Mouse (Mus musculus): ENCODE results near the gene Wwox. TPM values are rescaled to one million over a fixed set of nuclear protein-coding genes. Genes with fewer than 3 reads are reported as not detected.

The Wwox gene
- polyA plus RNA-seq, 1 experiment, result 13.5 TPM

- H3K4me1 ChIP-seq (ENCODE audit: control insufficient read depth, insufficient read depth, low read length), result no peaks in the 10 kb centered on the region
- H3K4me3 ChIP-seq (replicated peaks; ENCODE audit: control insufficient read depth, low read depth, low read length), result no peak overlapping the region
- WGBS, result 78% methylated on average over 15 of the region's 15 CpGs
- H3K27ac ChIP-seq (ENCODE audit: control insufficient read depth, insufficient read depth, low read depth, low read length, poor library complexity), result no peak overlapping the region
- TF ChIP-seq CTCF (IDR thresholded peaks at IDR 0.05; ENCODE audit: control insufficient read depth, insufficient read depth, low read length), result no peak
- TF ChIP-seq POLR2A (IDR thresholded peaks at IDR 0.05; ENCODE audit: borderline replicate concordance, control insufficient read depth, low read depth, low read length), result no peak
Observed at GRCm38 (mm10) chr8:114455953-114456352, 16.5 kb downstream of the Wwox start.

DNA sequence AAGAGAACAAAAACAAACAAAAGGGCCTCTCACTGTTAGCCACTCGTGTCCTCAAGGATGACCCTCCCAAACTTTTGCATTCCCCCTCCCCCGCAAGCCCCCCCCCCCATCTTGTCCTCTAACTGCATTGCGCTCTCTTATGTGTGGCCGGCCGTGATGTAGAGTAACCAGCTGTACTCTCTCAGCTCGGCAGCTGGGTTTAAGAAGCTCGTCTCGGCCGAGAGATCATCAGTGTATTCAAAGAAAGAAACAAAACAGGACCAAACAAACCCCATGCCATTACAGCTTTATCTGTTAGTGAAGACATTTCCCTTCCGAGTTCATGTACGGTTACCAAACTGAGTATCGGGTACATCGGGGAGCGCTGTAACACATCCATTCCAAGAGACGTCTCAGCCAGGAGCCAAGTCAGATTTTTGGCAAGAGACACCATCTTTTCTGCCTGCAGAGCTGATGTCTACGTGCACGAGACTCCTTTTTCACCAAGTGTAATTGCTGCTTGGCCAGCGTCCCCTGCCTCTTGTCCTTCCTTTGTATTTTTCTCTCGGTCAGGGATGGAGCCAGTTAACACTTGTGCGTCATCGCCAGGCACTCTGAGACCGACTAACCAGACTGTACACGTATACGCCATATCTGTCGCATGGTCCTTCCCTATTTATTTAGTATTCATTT lies 18.8 kb downstream of the Wwox start:
- H3K4me3 ChIP-seq (replicated peaks; ENCODE audit: control insufficient read depth, low read depth, low read length), result no peak overlapping the region
- 90% methylated on average over 25 of the region's 25 CpGs for WGBS
- no peak overlapping the region for H3K27ac ChIP-seq (ENCODE audit: control insufficient read depth, insufficient read depth, low read depth, low read length, poor library complexity)

DNA sequence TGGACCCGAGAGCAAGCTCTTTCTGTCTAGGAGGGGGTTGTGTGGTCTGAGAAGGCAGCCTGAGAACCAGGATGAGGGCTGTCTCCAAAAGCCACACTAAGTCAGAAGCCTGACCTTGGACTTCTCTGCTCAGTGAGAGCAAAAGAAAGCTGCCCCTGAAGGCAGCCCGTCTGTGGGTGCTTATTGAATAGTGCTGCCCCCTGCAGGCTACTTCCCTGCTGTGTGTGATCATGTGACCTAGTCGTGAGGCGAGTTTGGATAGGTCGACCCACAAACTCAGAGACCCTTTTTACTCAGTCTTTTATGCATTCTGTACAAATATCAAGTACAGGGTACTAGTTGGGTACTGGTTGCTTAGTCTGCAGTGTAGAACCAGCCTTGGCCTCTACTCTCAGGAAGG lies 21.1 kb downstream of the Wwox start:
- no peak overlapping the region for H3K27ac ChIP-seq (ENCODE audit: control insufficient read depth, insufficient read depth, low read depth, low read length, poor library complexity)
- H3K4me3 ChIP-seq (replicated peaks; ENCODE audit: control insufficient read depth, low read depth, low read length), result no peak overlapping the region
- no peaks in the 10 kb centered on the region for H3K4me1 ChIP-seq (ENCODE audit: control insufficient read depth, insufficient read depth, low read length)
- 70% methylated on average over 5 of the region's 5 CpGs for WGBS
- TF ChIP-seq CTCF (IDR thresholded peaks at IDR 0.05; ENCODE audit: control insufficient read depth, insufficient read depth, low read length) (peak; percentile 48), POLR2A (IDR thresholded peaks at IDR 0.05; ENCODE audit: borderline replicate concordance, control insufficient read depth, low read depth, low read length) (no peak)

More for the DNA sequence above, 18.8 kb downstream of the Wwox start:
- no peaks in the 10 kb centered on the region for H3K4me1 ChIP-seq (ENCODE audit: control insufficient read depth, insufficient read depth, low read length)
- TF ChIP-seq POLR2A (IDR thresholded peaks at IDR 0.05; ENCODE audit: borderline replicate concordance, control insufficient read depth, low read depth, low read length) (no peak), CTCF (IDR thresholded peaks at IDR 0.05; ENCODE audit: control insufficient read depth, insufficient read depth, low read length) (no peak)

- TF ChIP-seq POLR2A (IDR thresholded peaks at IDR 0.05; ENCODE audit: borderline replicate concordance, control insufficient read depth, low read depth, low read length) (no peak), CTCF (IDR thresholded peaks at IDR 0.05; ENCODE audit: control insufficient read depth, insufficient read depth, low read length) (no peak)
- no peak overlapping the region for H3K27ac ChIP-seq (ENCODE audit: control insufficient read depth, insufficient read depth, low read depth, low read length, poor library complexity)
- WGBS, result 84% methylated on average over 11 of the region's 11 CpGs
- no peaks in the 10 kb centered on the region for H3K4me1 ChIP-seq (ENCODE audit: control insufficient read depth, insufficient read depth, low read length)
- no peak overlapping the region for H3K4me3 ChIP-seq (replicated peaks; ENCODE audit: control insufficient read depth, low read depth, low read length)
Observed at GRCm38 (mm10) chr8:114462591-114462990, 23.1 kb downstream of the Wwox start.

- whole genome bisulfite sequencing, result 27% methylated on average over 10 of the region's 10 CpGs
Observed at GRCm38 (mm10) chr8:114463305-114463704, 23.9 kb downstream of the Wwox start.

DNA sequence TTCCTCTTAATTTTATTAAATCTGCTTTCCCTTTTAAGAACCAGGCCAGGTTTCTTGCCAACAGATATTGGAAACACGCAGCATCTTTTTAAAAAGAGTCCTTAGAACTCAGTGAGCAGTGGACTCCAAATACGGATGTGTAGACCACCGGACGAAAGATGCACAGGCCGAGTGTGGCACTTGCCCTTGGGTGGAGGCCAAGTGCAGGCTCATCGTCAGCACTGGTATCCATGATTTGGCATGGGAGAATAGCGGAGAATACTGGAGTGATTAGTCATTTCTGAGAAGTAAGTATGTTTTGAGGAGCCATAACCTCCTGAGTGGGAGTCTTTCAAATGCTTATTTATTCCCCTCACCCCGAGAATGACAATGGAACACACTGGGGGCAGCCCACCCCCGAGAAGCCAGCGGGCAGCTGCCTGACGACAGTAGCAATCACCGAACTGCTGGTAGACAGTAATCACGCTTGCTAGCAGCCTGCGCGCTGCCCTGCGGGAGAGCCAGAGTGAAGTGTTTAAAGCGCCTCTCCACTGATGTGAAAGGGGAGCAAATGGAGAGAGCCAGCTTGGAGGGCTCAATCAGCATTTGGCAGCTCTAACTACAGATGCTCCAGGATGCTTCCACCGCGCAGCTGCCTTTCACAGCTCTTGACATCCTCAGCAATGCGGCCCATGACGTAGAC lies 29.2 kb downstream of the Wwox start:
- no peak overlapping the region for H3K27ac ChIP-seq (ENCODE audit: control insufficient read depth, insufficient read depth, low read depth, low read length, poor library complexity)
- TF ChIP-seq CTCF (IDR thresholded peaks at IDR 0.05; ENCODE audit: control insufficient read depth, insufficient read depth, low read length) (no peak), POLR2A (IDR thresholded peaks at IDR 0.05; ENCODE audit: borderline replicate concordance, control insufficient read depth, low read depth, low read length) (no peak)
- no peak overlapping the region for H3K4me3 ChIP-seq (replicated peaks; ENCODE audit: control insufficient read depth, low read depth, low read length)
- WGBS, result 94% methylated on average over 21 of the region's 21 CpGs
- H3K4me1 ChIP-seq (ENCODE audit: control insufficient read depth, insufficient read depth, low read length), result no peaks in the 10 kb centered on the region

More at GRCm38 (mm10) chr8:114463305-114463704, 23.9 kb downstream of the Wwox start:
- H3K4me1 ChIP-seq (ENCODE audit: control insufficient read depth, insufficient read depth, low read length), result no peaks in the 10 kb centered on the region
- no peak for TF ChIP-seq CTCF (IDR thresholded peaks at IDR 0.05; ENCODE audit: control insufficient read depth, insufficient read depth, low read length)
- TF ChIP-seq POLR2A (IDR thresholded peaks at IDR 0.05; ENCODE audit: borderline replicate concordance, control insufficient read depth, low read depth, low read length), result no peak
- no peak overlapping the region for H3K4me3 ChIP-seq (replicated peaks; ENCODE audit: control insufficient read depth, low read depth, low read length)
- H3K27ac ChIP-seq (ENCODE audit: control insufficient read depth, insufficient read depth, low read depth, low read length, poor library complexity), result no peak overlapping the region

DNA sequence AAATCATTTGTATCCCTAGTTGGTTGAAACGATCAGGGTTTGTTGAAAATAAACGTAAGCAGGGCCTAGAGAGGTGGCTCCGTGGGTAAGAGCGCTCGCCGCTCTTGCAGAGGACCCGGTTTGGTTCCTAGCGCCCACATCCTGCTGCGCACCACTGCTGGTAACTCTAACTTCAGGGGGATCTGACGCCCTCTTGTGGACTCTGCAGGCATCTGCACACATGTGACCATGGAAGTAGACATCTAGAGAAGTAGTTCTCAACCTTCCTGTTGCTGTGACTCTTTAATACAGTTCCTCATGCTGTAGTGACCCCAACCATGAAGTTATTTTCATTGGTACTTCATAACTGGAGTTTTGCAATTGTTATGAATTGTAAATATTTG lies 29.7 kb downstream of the Wwox start:
- no peaks in the 10 kb centered on the region for H3K4me1 ChIP-seq (ENCODE audit: control insufficient read depth, insufficient read depth, low read length)
- TF ChIP-seq CTCF (IDR thresholded peaks at IDR 0.05; ENCODE audit: control insufficient read depth, insufficient read depth, low read length) (no peak), POLR2A (IDR thresholded peaks at IDR 0.05; ENCODE audit: borderline replicate concordance, control insufficient read depth, low read depth, low read length) (no peak)
- 91% methylated on average over 10 of the region's 10 CpGs for WGBS
- no peak overlapping the region for H3K27ac ChIP-seq (ENCODE audit: control insufficient read depth, insufficient read depth, low read depth, low read length, poor library complexity)
- no peak overlapping the region for H3K4me3 ChIP-seq (replicated peaks; ENCODE audit: control insufficient read depth, low read depth, low read length)

GRCm38 (mm10) chr8:114473546-114473945 lies 34.1 kb downstream of the Wwox start:
- no peak overlapping the region for H3K27ac ChIP-seq (ENCODE audit: control insufficient read depth, insufficient read depth, low read depth, low read length, poor library complexity)
- H3K4me1 ChIP-seq (ENCODE audit: control insufficient read depth, insufficient read depth, low read length), result no peaks in the 10 kb centered on the region
- 74% methylated on average over 11 of the region's 11 CpGs for WGBS
- TF ChIP-seq CTCF (IDR thresholded peaks at IDR 0.05; ENCODE audit: control insufficient read depth, insufficient read depth, low read length) (no peak), POLR2A (IDR thresholded peaks at IDR 0.05; ENCODE audit: borderline replicate concordance, control insufficient read depth, low read depth, low read length) (no peak)
- no peak overlapping the region for H3K4me3 ChIP-seq (replicated peaks; ENCODE audit: control insufficient read depth, low read depth, low read length)
